In the genomic region with DNA sequence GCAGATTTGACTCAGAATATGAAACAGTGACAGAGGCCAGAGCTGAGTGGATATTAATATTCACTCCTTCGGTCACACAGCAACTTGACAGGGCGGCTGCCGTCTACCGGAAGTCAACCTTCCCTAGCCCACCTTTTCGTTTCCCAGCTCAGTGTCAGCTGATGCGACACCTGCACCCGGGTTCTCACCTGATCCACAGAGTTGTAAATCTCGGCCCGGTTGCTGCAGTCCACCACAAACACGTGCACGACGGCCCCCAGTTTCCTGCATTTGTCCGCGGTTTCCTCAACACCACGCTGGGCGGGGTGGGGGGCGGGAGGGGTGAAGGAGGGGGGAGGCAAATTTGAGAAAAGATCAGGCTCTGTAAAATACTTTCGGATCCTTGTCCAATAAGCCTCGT, we compare ENCODE assay signal across 11 mouse cellular contexts. TPM values are rescaled to one million over a fixed set of nuclear protein-coding genes. Genes with fewer than 3 reads are reported as not detected.
DNase-seq lines count a peak whose midpoint lies in the region; ATAC-seq and TF ChIP-seq lines count a peak whose summit lies in the region.
"Had no signal": no experiment of that assay in that cellular context is flagged by ENCODE, and none has a peak within 500 bp of the region (broad histone marks: within the 10 kb centered on the region; RNA-seq: fewer than 3 reads in every experiment).

No protein-coding gene starts in this region.

- no peaks in the 10 kb centered on the region for H3K9me3 ChIP-seq in kidney, postnatal 0 days (replicated peaks; ENCODE audit: low read length)

- TF ChIP-seq CTCF in kidney, postnatal 0 days (IDR thresholded peaks at IDR 0.05; ENCODE audit: low read depth): no peak
- TF ChIP-seq CTCF in left cerebral cortex, adult 2 months (IDR thresholded peaks at IDR 0.05): no peak

- H3K27ac ChIP-seq in kidney, postnatal 0 days: no peak overlapping the region
- no peak overlapping the region for H3K27ac ChIP-seq in left cerebral cortex, adult 2 months
- H3K27ac ChIP-seq: hindbrain, embryonic 14.5 days had no signal

- ATAC-seq in kidney, postnatal 0 days (replicated peaks; ENCODE audit: low FRiP score, low read depth): no peak
- peak; percentile 66 to 69 for ATAC-seq in hematopoietic stem cell, adult 5-6 weeks (replicated peaks in 1 of 2; ENCODE audit: insufficient read depth in 1 of 2, low FRiP score in 2 of 2, low TSS enrichment in 1 of 2, low read depth in 1 of 2, poor library complexity in 2 of 2, severe bottlenecking in 2 of 2)
- ATAC-seq in megakaryocyte progenitor cell, adult 5-6 weeks (replicated peaks; ENCODE audit: poor library complexity): peak; percentile 22

- DNase-seq in kidney, postnatal 0 days (ENCODE audit: low spot score): no peak
- no peak for DNase-seq in kidney, adult 9 months
- peak; percentile 5 for DNase-seq in T-cell, adult 2 months (ENCODE audit: low spot score)
- DNase-seq in left cerebral cortex, adult 2 months (ENCODE audit: extremely low spot score in 1 of 2, low spot score in 2 of 2): no peak
- no peak for DNase-seq in gastrocnemius, postnatal 4 days (ENCODE audit: low spot score in 2 of 2)
- DNase-seq: lung, adult 2 months; thymus, adult 18-20 months had no signal

- H3K27me3 ChIP-seq in kidney, postnatal 0 days (ENCODE audit: insufficient read depth, low read length): no peaks in the 10 kb centered on the region

- H3K4me1 ChIP-seq in kidney, postnatal 0 days (replicated peaks; ENCODE audit: insufficient read depth, low read length): no peaks in the 10 kb centered on the region

- H3K4me2 ChIP-seq in kidney, postnatal 0 days (ENCODE audit: low read length): peak overlapping the region; percentile 47
- H3K4me2 ChIP-seq: hindbrain, embryonic 14.5 days had no signal

- H3K9ac ChIP-seq in kidney, postnatal 0 days (ENCODE audit: low read depth, low read length): no peak overlapping the region
- H3K9ac ChIP-seq: hindbrain, embryonic 14.5 days had no signal

- H3K4me3 ChIP-seq in kidney, postnatal 0 days (replicated peaks; ENCODE audit: low read depth, low read length): 0 out of 2 replicates have a peak overlapping the region, but pooled peaks have one; percentile 4
- no peak overlapping the region for H3K4me3 ChIP-seq in left cerebral cortex, adult 2 months

- H3K36me3 ChIP-seq in kidney, postnatal 0 days (ENCODE audit: insufficient read depth, low read length): no peaks in the 10 kb centered on the region

- intact Hi-C loops in left cerebral cortex, adult 2 months (cut with DNase I): no loop called here

- 50% methylated on average over 19 of the region's 19 CpGs for WGBS in kidney, postnatal 0 days

RNA-seq across cellular contexts. Expression of a gene that starts 4.8 kb away (rescaled TPM):
- polyA plus RNA-seq in kidney, postnatal 0 days (2015; fragmentation: Nextera tagmentation; extraction: Ambion mirVana): 0.13 and 0.24 TPM in 2 replicates
- total RNA-seq in hematopoietic stem cell, adult 5-6 weeks (2017): not detected in 2 replicates
- not detected in 2 replicates for total RNA-seq in megakaryocyte progenitor cell, adult 5-6 weeks (2015)
- total RNA-seq in megakaryocyte progenitor cell, adult 5-6 weeks (2017): 0.12 TPM in 1 of 2 replicates, not detected in the other
- under 1 TPM in 1 of 2 experiments, not detected in 1; 0.42 TPM for total RNA-seq in left cerebral cortex, adult 2 months (2021)
- under 1 TPM in 1 of 2 experiments, not detected in 1; 0.88 TPM for total RNA-seq in gastrocnemius, postnatal 4 days (2021)
- polyA plus RNA-seq: hindbrain, embryonic 14.5 days; neural tube, embryonic 14.5 days had no signal

RNA-seq across cellular contexts. Expression of a gene that starts 49.3 kb away (rescaled TPM):
- 12.3 and 12.4 TPM in 2 replicates for polyA plus RNA-seq in kidney, postnatal 0 days (2015; fragmentation: Nextera tagmentation; extraction: Ambion mirVana)
- 56.7 and 66.1 TPM in 2 replicates for total RNA-seq in hematopoietic stem cell, adult 5-6 weeks (2017)
- total RNA-seq in megakaryocyte progenitor cell, adult 5-6 weeks (2015): 76.9 and 81.8 TPM in 2 replicates
- total RNA-seq in megakaryocyte progenitor cell, adult 5-6 weeks (2017): 90.0 and 93.6 TPM in 2 replicates
- 10 to 100 TPM; 42.3 to 42.7 TPM for total RNA-seq in left cerebral cortex, adult 2 months (2021)
- 10 to 100 TPM; 22.7 to 25.9 TPM for total RNA-seq in gastrocnemius, postnatal 4 days (2021)
